Mouse (Mus musculus): ENCODE data around the gene Dscam. TPM values are rescaled to one million over a fixed set of nuclear protein-coding genes. Genes with fewer than 3 reads are reported as not detected.

Gene Dscam
- polyA plus RNA-seq, 1 experiment, result 0.10 TPM

DNA sequence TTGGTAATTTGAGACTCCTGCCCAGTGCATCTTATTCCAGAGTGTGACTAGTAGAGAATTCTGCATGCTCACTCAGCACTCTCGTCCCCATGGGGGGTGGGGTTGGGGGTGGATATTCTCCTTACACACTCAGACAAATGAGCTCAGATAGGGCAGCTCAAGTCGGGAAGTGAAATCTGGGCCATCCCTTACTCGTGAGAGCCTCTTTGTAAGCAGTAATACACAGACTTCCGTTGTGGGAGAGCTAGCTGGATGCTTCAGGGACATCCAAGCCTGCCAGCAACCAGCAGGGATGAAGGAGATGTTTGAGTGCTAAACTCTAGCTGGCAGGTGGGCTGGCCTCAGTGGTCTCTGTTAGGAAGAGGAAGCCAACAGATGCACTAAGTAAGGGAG, 416.8 kb downstream of the Dscam start:
- WGBS, result 48% methylated on average over 4 of the region's 4 CpGs
- DNase-seq (ENCODE audit: low read depth, low spot score), result no peak

- 67% methylated on average over 2 of the region's 2 CpGs for WGBS
These were observed 417.3 kb downstream of the Dscam start for GRCm38 (mm10) chr16:96753164-96753780.

GRCm38 (mm10) chr16:96742475-96743255, 427.9 kb downstream of the Dscam start:
- WGBS, result 70% methylated on average over 5 of the region's 5 CpGs

More at GRCm38 (mm10) chr16:96753164-96753780, 417.3 kb downstream of the Dscam start:
- DNase-seq (ENCODE audit: low read depth, low spot score), result no peak

DNA sequence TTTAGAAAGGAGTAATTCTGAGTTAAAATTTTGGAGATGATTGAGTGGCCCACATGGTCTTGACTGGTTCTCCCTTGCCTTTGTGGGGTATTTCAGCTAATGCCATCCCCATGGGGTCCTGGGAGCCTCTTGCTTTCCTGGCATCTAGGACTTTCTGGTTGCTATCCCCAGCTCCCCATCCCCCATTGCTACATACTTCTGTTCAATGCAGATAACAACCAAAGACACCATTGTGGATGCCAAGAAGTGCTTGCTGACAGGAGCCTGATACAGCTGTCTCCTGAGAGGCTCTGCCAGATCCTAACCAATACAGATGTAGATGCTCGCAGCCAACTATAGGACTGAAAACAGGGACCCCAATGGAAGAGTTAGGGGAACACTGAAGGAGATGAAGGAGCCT, 429.2 kb downstream of the Dscam start:
- WGBS, result 78% methylated on average over 1 of the region's 1 CpGs
- DNase-seq (ENCODE audit: low read depth, low spot score), result no peak

More at GRCm38 (mm10) chr16:96742475-96743255, 427.9 kb downstream of the Dscam start:
- no peak for DNase-seq (ENCODE audit: low read depth, low spot score)

DNA sequence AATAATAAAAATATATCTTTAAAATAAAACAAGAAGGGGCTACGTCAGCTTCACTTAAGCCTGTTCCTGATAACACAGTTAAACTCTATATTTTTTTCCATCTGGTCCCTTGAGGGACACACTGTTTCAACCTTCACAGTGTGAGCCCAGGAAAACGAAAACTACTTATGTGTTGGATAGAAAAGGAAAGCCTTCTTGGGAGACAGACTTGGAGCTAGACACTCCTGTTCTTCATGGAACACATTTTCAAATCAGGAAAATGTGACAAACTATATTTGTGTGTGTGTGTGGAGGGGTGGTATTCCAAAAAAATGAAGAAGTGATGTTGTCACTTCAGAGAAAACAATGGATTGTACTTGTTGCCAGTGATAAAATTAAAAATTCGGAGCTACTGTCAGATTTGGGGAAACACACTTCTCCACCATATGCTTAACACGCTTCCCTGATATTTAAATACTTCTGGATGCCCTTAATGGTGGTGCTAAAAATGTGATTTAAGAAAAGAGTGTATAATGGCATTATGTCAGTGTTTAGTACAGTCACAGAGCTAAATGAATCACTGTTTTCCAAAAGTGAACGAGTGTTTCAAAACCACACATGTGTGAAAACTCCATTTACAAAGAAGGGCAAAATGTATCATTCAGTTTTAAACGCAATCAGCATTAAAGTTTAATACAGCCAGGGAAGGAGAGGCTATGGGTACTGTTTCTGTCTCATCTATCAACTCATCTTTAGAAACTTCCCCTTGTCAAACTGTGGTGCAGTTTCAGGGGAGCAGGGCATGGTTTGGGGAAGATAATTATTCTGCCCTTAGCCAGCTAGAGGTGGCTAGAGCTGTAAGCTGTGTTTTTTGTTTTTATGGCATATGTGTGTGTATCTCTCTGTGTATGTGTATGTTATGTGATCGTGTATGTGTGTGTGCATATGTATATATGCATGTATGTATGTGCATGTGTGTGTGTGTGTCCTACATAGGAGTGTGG, 430.2 kb downstream of the Dscam start:
- WGBS, result 73% methylated on average over 7 of the region's 7 CpGs

GRCm38 (mm10) chr16:96736501-96736900, 434.1 kb downstream of the Dscam start:
- 94% methylated on average over 1 of the region's 1 CpGs for WGBS
- no peak for DNase-seq (ENCODE audit: low read depth, low spot score)

More for the DNA sequence above, 430.2 kb downstream of the Dscam start:
- no peak for DNase-seq (ENCODE audit: low read depth, low spot score)

GRCm38 (mm10) chr16:96730881-96731280, 439.7 kb downstream of the Dscam start:
- 82% methylated on average over 3 of the region's 3 CpGs for WGBS
- DNase-seq (ENCODE audit: low read depth, low spot score), result no peak

- no peak for DNase-seq (ENCODE audit: low read depth, low spot score)
- 31% methylated on average over 13 of the region's 13 CpGs for WGBS
These were observed 442.4 kb downstream of the Dscam start for GRCm38 (mm10) chr16:96727836-96728774.

- 84% methylated on average over 8 of the region's 8 CpGs for WGBS
- no peak for DNase-seq (ENCODE audit: low read depth, low spot score)
These were observed 445.4 kb downstream of the Dscam start for GRCm38 (mm10) chr16:96725071-96725724.

DNA sequence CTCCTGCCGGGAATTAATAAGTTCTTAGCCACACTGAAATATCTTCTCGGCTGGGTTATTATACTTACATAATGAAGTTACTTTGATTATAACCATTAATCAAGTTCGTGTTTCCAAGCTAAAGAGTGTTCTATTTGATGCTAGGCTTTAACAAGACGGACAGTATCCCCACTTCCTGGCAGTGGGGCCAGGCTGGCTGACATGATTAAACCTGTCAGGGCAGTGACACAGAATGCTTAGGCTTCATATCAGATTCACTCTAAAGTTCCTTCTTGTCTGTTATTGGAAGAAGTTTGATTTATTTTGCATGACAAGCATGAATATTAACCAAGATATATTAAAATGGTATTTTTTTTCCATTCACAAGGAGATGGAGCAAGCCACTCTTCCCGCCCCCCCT, 446.0 kb downstream of the Dscam start:
- DNase-seq (ENCODE audit: low read depth, low spot score), result no peak
- 73% methylated on average over 5 of the region's 5 CpGs for WGBS

DNA sequence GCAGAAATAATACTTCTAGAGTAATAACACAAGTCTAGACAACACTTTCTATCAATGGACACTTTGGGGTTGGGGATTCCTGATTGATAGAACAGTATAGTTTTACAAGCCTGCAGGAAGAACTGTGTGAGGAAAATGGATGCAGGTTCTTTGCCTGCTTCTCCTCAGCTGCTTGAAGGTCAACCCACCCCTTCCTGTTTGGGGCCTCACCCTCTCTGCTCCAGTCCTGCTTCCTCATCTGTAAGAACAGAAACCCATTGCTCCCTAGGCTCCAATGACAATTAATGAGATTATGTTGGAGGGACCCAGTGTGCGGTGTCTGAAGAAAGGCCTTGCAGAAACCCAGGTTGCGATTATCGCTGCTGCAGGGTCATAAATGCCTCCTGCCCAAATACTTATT, 446.4 kb downstream of the Dscam start:
- WGBS, result 69% methylated on average over 3 of the region's 3 CpGs
- no peak for DNase-seq (ENCODE audit: low read depth, low spot score)

- 89% methylated on average over 2 of the region's 2 CpGs for WGBS
- DNase-seq (ENCODE audit: low read depth, low spot score), result no peak
These were observed 447.4 kb downstream of the Dscam start for GRCm38 (mm10) chr16:96723066-96723669.

GRCm38 (mm10) chr16:96722135-96722534, 448.4 kb downstream of the Dscam start:
- 48% methylated on average over 3 of the region's 3 CpGs for WGBS

GRCm38 (mm10) chr16:96721241-96721640, 449.3 kb downstream of the Dscam start:
- DNase-seq (ENCODE audit: low read depth, low spot score), result no peak
- WGBS, result 69% methylated on average over 9 of the region's 9 CpGs

More at GRCm38 (mm10) chr16:96722135-96722534, 448.4 kb downstream of the Dscam start:
- no peak for DNase-seq (ENCODE audit: low read depth, low spot score)

DNA sequence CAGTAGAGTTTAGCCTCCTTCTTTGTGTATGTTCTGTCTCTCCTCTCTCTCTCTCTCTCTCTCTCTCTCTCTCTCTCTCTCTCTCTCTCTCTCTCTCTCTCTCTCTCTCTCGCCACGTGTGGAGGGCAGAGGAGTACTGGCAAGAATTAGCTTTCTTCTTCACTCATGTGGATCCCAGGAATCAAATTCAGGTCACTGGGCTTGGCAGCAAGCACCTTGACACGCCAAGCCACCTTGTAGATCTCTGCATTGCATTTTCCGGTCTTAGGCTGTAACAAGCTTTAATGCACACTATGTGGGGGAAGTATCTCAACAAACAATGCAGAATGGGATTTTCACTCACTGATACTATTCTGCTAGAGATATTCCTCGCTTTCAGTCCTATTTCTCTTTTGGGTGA, 449.9 kb downstream of the Dscam start:
- WGBS, result 41% methylated on average over 5 of the region's 5 CpGs
- no peak for DNase-seq (ENCODE audit: low read depth, low spot score)

DNA sequence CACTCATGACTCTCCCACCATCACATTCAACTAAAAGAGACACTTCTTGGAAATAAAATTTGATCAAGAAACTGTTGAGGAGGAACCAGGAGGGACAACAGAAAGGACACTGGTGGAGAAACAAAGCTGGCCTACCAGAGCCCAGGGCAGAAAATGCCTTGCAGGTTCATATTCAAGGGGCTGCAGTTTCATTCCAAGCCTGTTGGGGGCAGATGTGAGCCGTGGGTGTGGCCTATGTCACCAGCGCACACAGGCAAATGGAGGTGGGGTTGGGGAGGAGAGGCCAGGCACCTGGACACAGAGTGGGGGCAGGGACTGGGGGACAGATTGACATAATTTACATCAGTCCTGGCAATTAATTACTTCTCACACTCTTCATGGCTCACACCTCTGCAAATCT, 452.3 kb downstream of the Dscam start:
- 11% methylated on average over 2 of the region's 2 CpGs for WGBS
- DNase-seq (ENCODE audit: low read depth, low spot score), result no peak

- 81% methylated on average over 2 of the region's 2 CpGs for WGBS
These were observed 453.9 kb downstream of the Dscam start for GRCm38 (mm10) chr16:96716633-96717032.

DNA sequence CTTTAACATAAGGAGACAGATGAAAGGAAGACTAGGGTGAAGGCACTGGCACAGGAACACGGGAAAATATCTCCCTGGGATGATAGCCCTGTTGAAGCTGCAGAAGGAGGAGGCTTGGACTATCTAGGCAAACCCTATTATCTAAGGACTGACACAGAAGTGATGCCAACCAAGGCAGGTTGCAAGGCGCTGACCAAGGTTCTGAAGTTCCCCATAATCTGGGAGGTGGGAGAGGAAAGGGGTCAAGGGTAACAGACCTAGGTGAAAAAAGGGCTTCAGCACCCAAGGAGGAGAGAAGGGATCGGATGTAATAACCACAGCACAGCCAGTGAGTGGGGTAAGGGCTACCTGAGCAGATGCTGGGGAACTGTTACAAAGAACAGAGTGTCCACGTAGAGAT, 458.6 kb downstream of the Dscam start:
- no peak for DNase-seq (ENCODE audit: low read depth, low spot score)
- WGBS, result 49% methylated on average over 4 of the region's 4 CpGs

More at GRCm38 (mm10) chr16:96716633-96717032, 453.9 kb downstream of the Dscam start:
- no peak for DNase-seq (ENCODE audit: low read depth, low spot score)

Data from large intestine, adult 2 months (tissue).